Mouse (Mus musculus): Measurements from ENCODE around the gene Hmgb1. TPM values are rescaled to one million over a fixed set of nuclear protein-coding genes. Genes with fewer than 3 reads are reported as not detected.

The Hmgb1 gene
- total and polyA plus RNA-seq, 3 experiments = 517 to 576 (median 529) TPM

DNA sequence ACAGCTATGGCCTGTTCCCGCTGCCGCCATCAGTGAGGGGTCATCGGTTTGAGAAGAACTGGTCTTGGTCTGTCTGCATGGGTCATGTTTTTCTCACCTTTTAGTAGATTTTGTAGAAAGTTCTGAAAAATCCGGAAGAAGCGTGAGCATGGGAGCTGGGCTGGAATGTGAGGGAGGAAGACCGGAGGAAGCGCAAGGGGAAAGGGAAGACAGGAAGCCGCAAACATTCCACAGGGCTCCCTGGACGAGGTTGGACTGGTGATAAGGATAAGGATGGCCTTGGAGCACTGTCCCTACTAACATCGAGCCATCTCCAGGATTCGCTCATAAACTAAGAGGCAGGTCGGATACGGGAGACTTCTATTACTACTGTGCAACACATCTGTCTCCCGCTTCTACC lies 185.8 kb downstream of the Hmgb1 start:
- Histone ChIP-seq H3K4me3 (ENCODE audit: low read depth, low read length) (no peak overlapping the region), H3K4me1 (ENCODE audit: insufficient read depth, low read depth, low read length) (no peaks in the 10 kb centered on the region), H3K27me3 (ENCODE audit: insufficient read depth, low read length) (no peaks in the 10 kb centered on the region), H3K36me3 (replicated peaks) (no peaks in the 10 kb centered on the region), H3K9me3 (replicated peaks) (peaks cover 20% of the 10 kb centered on the region)
- DNase-seq (ENCODE audit: low spot score) = no peak
- TF ChIP-seq POLR2AphosphoS5 (IDR thresholded peaks at IDR 0.05; ENCODE audit: insufficient replicate concordance, low read depth, low read length) (no peak), CTCF (IDR thresholded peaks at IDR 0.05; ENCODE audit: low read depth, low read length) (no peak), GATA2 (IDR thresholded peaks at IDR 0.05; ENCODE audit: borderline replicate concordance, low read depth, low read length) (no peak), TAL1 (conservative IDR thresholded peaks at IDR 0.05; ENCODE audit: low read depth, low read length) (no peak), GATA1 (IDR thresholded peaks at IDR 0.05; ENCODE audit: borderline replicate concordance, low read length) (no peak)
- no peak for ATAC-seq (ENCODE audit: extremely low read depth, insufficient number of reproducible peaks, low FRiP score, poor library complexity, severe bottlenecking)

DNA sequence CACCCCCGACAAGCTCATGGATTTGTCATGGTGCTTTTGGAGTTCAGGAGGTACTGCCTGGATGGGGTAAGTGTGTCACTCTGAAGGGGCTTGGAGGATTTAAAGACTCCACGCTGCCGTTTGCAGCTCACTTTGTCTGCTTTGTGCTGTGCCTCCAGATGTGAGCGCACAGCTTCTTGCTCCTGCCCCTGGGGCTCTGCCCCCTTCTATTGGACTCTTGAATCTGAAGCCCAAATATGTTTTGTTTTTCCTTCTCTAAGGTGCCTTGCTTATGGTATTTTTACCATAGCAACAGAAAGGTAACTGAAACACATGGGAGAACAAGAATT lies 187.6 kb downstream of the Hmgb1 start:
- Histone ChIP-seq H3K4me1 (ENCODE audit: insufficient read depth, low read depth, low read length) (no peaks in the 10 kb centered on the region), H3K27me3 (ENCODE audit: insufficient read depth, low read length) (no peaks in the 10 kb centered on the region), H3K4me3 (ENCODE audit: low read depth, low read length) (no peak overlapping the region), H3K36me3 (replicated peaks) (no peaks in the 10 kb centered on the region), H3K9me3 (replicated peaks) (peaks cover 25% of the 10 kb centered on the region)
- TF ChIP-seq GATA2 (IDR thresholded peaks at IDR 0.05; ENCODE audit: borderline replicate concordance, low read depth, low read length) (no peak), GATA1 (IDR thresholded peaks at IDR 0.05; ENCODE audit: borderline replicate concordance, low read length) (no peak), TAL1 (conservative IDR thresholded peaks at IDR 0.05; ENCODE audit: low read depth, low read length) (no peak), POLR2AphosphoS5 (IDR thresholded peaks at IDR 0.05; ENCODE audit: insufficient replicate concordance, low read depth, low read length) (no peak), CTCF (IDR thresholded peaks at IDR 0.05; ENCODE audit: low read depth, low read length) (no peak)
- no peak for DNase-seq (ENCODE audit: low spot score)
- ATAC-seq (ENCODE audit: extremely low read depth, insufficient number of reproducible peaks, low FRiP score, poor library complexity, severe bottlenecking) = no peak

Other genes starting within 250 kb of the Hmgb1 start
- gene Gm42791, start 189.3 kb downstream of the Hmgb1 start, total RNA-seq (2014; fragmentation: Nextera tagmentation) = not detected in 2 replicates
- gene Gm42791, start 189.3 kb downstream of the Hmgb1 start, total RNA-seq (2017) = not detected in 2 replicates
- gene Gm42791, start 189.3 kb downstream of the Hmgb1 start, polyA plus RNA-seq (2012) = not detected in 2 replicates
- 108 and 115 TPM in 2 replicates for gene Uspl1, start 139 bp downstream of the Hmgb1 start, total RNA-seq (2014; fragmentation: Nextera tagmentation)
- gene Uspl1, start 139 bp downstream of the Hmgb1 start, total RNA-seq (2017) = 69.2 and 69.7 TPM in 2 replicates
- 3.6 and 4.9 TPM in 2 replicates for gene Uspl1, start 139 bp downstream of the Hmgb1 start, polyA plus RNA-seq (2012)
- 38.1 and 43.8 TPM in 2 replicates for gene Alox5ap, start 80.3 kb upstream of the Hmgb1 start, total RNA-seq (2014; fragmentation: Nextera tagmentation)
- gene Alox5ap, start 80.3 kb upstream of the Hmgb1 start, total RNA-seq (2017) = 143 and 157 TPM in 2 replicates
- gene Alox5ap, start 80.3 kb upstream of the Hmgb1 start, polyA plus RNA-seq (2012) = 1.0 and 1.5 TPM in 2 replicates
- not detected in 2 replicates for gene Medag, start 227.3 kb upstream of the Hmgb1 start, total RNA-seq (2014; fragmentation: Nextera tagmentation)
- gene Medag, start 227.3 kb upstream of the Hmgb1 start, total RNA-seq (2017) = 0.06 and 0.11 TPM in 2 replicates
- gene Medag, start 227.3 kb upstream of the Hmgb1 start, polyA plus RNA-seq (2012) = not detected in 2 replicates